ENCODE assay signal across 8 mouse cellular contexts in the genomic region with DNA sequence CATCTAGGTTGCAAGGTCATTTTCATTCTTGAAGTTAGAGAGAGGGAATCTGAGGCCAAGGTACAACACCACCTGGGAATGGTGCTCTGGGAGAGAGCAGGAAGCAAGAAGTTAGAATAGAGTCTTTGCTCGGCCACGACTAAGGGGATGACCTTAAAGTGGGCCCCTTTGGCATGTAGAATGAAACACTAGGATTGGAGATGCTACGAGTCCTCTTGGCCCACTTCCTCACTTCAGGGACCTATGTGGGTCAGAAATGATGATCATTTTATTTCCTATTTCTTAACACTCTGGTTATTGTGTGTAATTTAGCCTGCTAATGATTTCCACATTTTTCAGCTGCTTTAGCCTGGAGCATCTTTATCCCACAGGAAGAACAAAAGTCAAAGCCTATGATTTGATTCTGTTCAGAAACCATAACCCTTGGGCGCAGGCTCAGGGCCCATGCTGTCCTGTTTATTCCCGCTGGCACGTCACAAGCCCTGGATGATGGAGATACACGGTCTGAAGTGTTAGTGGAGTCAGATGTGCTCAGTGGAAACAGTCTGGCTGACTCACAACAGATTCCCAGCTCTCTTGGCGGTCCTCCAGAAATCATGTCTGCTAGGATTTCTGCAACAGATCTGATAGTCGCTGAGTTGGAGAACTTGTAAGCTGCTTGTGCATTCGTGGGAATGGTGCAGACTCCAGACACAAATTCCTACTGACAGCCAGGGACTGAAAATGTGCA.
DNase-seq lines count a peak whose midpoint lies in the region; ATAC-seq lines count a peak whose summit lies in the region.

No protein-coding gene starts in this region.

- no peak for ATAC-seq in midbrain, embryonic 11.5 days (ENCODE audit: low FRiP score)

- no peak overlapping the region for H3K27ac ChIP-seq in midbrain, embryonic 11.5 days (ENCODE audit: low read depth, low read length)
- H3K27ac ChIP-seq in midbrain, embryonic 10.5 days (replicated peaks): no peak overlapping the region

- no peaks in the 10 kb centered on the region for H3K27me3 ChIP-seq in midbrain, embryonic 11.5 days (ENCODE audit: control insufficient read depth, insufficient read depth, low read length)
- H3K27me3 ChIP-seq in midbrain, embryonic 10.5 days (ENCODE audit: low read depth, poor library complexity, severe bottlenecking): no peaks in the 10 kb centered on the region

- H3K4me3 ChIP-seq in midbrain, embryonic 11.5 days (ENCODE audit: low read depth, low read length): no peak overlapping the region
- no peak overlapping the region for H3K4me3 ChIP-seq in midbrain, embryonic 10.5 days

- H3K9ac ChIP-seq in midbrain, embryonic 11.5 days (ENCODE audit: low read length): no peak overlapping the region

- no peak overlapping the region for H3K4me2 ChIP-seq in midbrain, embryonic 11.5 days

- no peaks in the 10 kb centered on the region for H3K4me1 ChIP-seq in midbrain, embryonic 11.5 days (ENCODE audit: control insufficient read depth, insufficient read depth, low read length)
- H3K4me1 ChIP-seq in midbrain, embryonic 10.5 days: peaks cover 6% of the 10 kb centered on the region

- peak; percentile 57 for DNase-seq in midbrain, embryonic 11.5 days (ENCODE audit: low spot score, missing footprints)
- DNase-seq in midbrain, embryonic 10.5 days (ENCODE audit: low spot score): no peak
- DNase-seq in cerebellum, postnatal 25 days: peak; percentile 60 to 74
- peak; percentile 58 for DNase-seq in heart, adult 8-10 months (ENCODE audit: low spot score)
- peak; percentile 77 to 79 for DNase-seq in layer of hippocampus, postnatal 36 days
- peak; percentile 12 for DNase-seq in ovary, postnatal 10 days (ENCODE audit: low spot score)
- no peak for DNase-seq in testis, postnatal 10 days (ENCODE audit: low spot score)
- no peak for DNase-seq in thymus, postnatal 0 days (ENCODE audit: low spot score)

- H3K9me3 ChIP-seq in midbrain, embryonic 11.5 days (ENCODE audit: control insufficient read depth, low read length): no peaks in the 10 kb centered on the region
- H3K9me3 ChIP-seq in midbrain, embryonic 10.5 days (replicated peaks): no peaks in the 10 kb centered on the region

- H3K36me3 ChIP-seq in midbrain, embryonic 11.5 days (ENCODE audit: control insufficient read depth, insufficient read depth, low read length): no peaks in the 10 kb centered on the region
- H3K36me3 ChIP-seq in midbrain, embryonic 10.5 days: no peaks in the 10 kb centered on the region

- 87% methylated on average over 10 of the region's 10 CpGs for WGBS in midbrain, embryonic 11.5 days
- WGBS in midbrain, embryonic 10.5 days: 85% methylated on average over 10 of the region's 10 CpGs

Comparison
In these comparisons a context has a peak if more than half of its experiments do, and no peak if none do; other contexts are left out.
1. DNase-seq: peak in midbrain, embryonic 11.5 days (single experiment), cerebellum, postnatal 25 days (2 of 2), heart, adult 8-10 months (single experiment), layer of hippocampus, postnatal 36 days (2 of 2) and ovary, postnatal 10 days (single experiment); none in midbrain, embryonic 10.5 days (single experiment), testis, postnatal 10 days (single experiment) and thymus, postnatal 0 days (single experiment).